Mouse (Mus musculus) right cerebral cortex, postnatal 14 days (tissue): Measurements from ENCODE around the gene Ubxn7.
"Not testable (repeated sequence)": the region's sequence is repeated elsewhere in the genome, so short reads cannot be mapped to it uniquely, and the experiment has no call there.

Source experiments
- DNase-seq: peaks from one replicate; pipeline ENCODE4 v3.0.0; 2022

Ubxn7 gene

GRCm38 (mm10) chr16:32332040-32332555, at the start of gene Ubxn7:
TSS of gene Ubxn7 (plus strand) at chr16:32332257.
- DNase-seq = peak; percentile 97

- DNase-seq = no peak
These were observed 49.4 kb upstream of the Ubxn7 start for GRCm38 (mm10) chr16:32282608-32283007.

- no peak for DNase-seq
These were observed 40.2 kb upstream of the Ubxn7 start for GRCm38 (mm10) chr16:32291821-32292220.

- DNase-seq = not testable (repeated sequence)
These were observed 32.4 kb upstream of the Ubxn7 start for GRCm38 (mm10) chr16:32299617-32300016.

- no peak for DNase-seq
These were observed 29.0 kb upstream of the Ubxn7 start for GRCm38 (mm10) chr16:32303046-32303445.

- no peak for DNase-seq
These were observed 28.2 kb upstream of the Ubxn7 start for GRCm38 (mm10) chr16:32303886-32304285.

GRCm38 (mm10) chr16:32311970-32312369, 20.1 kb upstream of the Ubxn7 start:
- DNase-seq = no peak

GRCm38 (mm10) chr16:32312386-32312785, 19.7 kb upstream of the Ubxn7 start:
- no peak for DNase-seq

GRCm38 (mm10) chr16:32312859-32313258, 19.2 kb upstream of the Ubxn7 start:
- no peak for DNase-seq

- no peak for DNase-seq
These were observed 15.5 kb upstream of the Ubxn7 start for GRCm38 (mm10) chr16:32316601-32317000.

GRCm38 (mm10) chr16:32323953-32324352, 8.1 kb upstream of the Ubxn7 start:
- no peak for DNase-seq

- no peak for DNase-seq
These were observed 984 bp upstream of the Ubxn7 start for GRCm38 (mm10) chr16:32330876-32331670.

- peak; percentile 32 for DNase-seq
These were observed 777 bp downstream of the Ubxn7 start for GRCm38 (mm10) chr16:32332556-32333511.

- no peak for DNase-seq
These were observed 3.1 kb downstream of the Ubxn7 start for GRCm38 (mm10) chr16:32335146-32335545.

- DNase-seq = no peak
These were observed 4.1 kb downstream of the Ubxn7 start for GRCm38 (mm10) chr16:32336026-32336780.

- no peak for DNase-seq
These were observed 4.9 kb downstream of the Ubxn7 start for GRCm38 (mm10) chr16:32337001-32337400.

GRCm38 (mm10) chr16:32340451-32340850, 8.4 kb downstream of the Ubxn7 start:
- DNase-seq = no peak

- no peak for DNase-seq
These were observed 13.5 kb downstream of the Ubxn7 start for GRCm38 (mm10) chr16:32345521-32345920.

- DNase-seq = no peak
These were observed 18.7 kb downstream of the Ubxn7 start for GRCm38 (mm10) chr16:32350776-32351175.

GRCm38 (mm10) chr16:32363530-32363929, 31.5 kb downstream of the Ubxn7 start:
- DNase-seq = no peak

- peak; percentile 33 for DNase-seq
These were observed 39.3 kb downstream of the Ubxn7 start for GRCm38 (mm10) chr16:32371351-32371750.

- DNase-seq = no peak
These were observed 47.5 kb downstream of the Ubxn7 start for GRCm38 (mm10) chr16:32379575-32379974.

GRCm38 (mm10) chr16:32382901-32383300, 50.8 kb downstream of the Ubxn7 start:
- no peak for DNase-seq
